Mouse (Mus musculus) kidney, postnatal 14 days (tissue): ENCODE measurements around the gene Txn2.

Source experiments
- DNase-seq: peaks from one replicate; pipeline ENCODE4 v3.0.0; 2022; ENCODE audit warnings: mixed read lengths

The Txn2 gene

DNA sequence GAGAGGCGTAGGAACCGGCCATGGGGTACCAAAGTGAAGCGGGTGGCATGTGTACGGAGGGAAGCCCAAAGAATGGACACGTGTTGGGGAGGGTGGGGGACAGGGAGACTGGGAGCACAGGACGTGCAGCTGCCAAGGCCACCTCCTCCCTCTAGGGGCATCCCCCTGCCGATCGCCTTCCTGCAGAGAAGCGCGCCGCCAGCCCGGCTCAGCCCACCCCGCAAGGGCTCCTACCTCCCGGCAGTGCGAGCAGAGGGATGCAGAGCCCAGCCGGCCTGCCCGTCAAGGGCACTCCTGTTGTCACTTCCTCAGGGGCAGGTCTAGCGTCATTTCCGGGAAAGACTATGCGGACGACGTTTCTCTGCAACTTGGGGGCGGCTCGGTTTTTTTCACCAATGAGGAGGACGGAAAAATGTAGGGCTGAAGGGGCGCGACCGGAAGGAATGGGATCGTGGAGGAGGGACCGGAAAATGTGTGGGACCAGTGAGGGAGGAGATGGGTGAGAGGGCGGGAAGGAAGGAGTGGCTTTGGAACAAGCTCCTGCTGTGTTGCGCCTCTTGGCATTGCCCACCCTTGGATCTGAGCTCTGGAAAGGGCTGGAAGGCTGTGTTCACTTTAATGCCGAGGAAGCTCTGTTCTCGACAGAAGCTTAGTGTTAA, at the start of gene Txn2:
TSS of gene Txn2 (minus strand) at position 334 of the 659 bp plus-strand sequence.
- DNase-seq = peak; percentile 97

DNA sequence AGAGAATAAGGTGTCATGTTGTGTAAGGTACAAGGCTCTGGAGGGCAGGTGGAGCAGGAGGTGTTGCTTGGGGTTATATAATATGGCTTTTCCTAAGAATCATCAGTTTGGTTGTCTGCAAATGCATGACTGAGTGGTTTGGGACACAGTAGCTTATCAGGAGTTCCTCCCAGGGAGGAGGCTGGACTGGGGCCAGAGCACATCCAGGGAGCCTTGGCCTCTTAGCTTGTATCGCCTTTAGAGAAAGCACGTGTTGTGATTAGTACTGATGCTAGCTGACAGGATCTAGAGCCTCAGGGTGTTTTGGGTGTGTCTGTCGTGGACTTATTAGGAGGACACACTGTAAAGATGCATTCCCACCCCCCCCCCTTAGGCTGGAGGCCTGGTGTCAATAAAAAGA, 48.9 kb upstream of the Txn2 start:
- no peak for DNase-seq

GRCm38 (mm10) chr15:77974165-77974841, 45.5 kb upstream of the Txn2 start:
- DNase-seq = no peak

DNA sequence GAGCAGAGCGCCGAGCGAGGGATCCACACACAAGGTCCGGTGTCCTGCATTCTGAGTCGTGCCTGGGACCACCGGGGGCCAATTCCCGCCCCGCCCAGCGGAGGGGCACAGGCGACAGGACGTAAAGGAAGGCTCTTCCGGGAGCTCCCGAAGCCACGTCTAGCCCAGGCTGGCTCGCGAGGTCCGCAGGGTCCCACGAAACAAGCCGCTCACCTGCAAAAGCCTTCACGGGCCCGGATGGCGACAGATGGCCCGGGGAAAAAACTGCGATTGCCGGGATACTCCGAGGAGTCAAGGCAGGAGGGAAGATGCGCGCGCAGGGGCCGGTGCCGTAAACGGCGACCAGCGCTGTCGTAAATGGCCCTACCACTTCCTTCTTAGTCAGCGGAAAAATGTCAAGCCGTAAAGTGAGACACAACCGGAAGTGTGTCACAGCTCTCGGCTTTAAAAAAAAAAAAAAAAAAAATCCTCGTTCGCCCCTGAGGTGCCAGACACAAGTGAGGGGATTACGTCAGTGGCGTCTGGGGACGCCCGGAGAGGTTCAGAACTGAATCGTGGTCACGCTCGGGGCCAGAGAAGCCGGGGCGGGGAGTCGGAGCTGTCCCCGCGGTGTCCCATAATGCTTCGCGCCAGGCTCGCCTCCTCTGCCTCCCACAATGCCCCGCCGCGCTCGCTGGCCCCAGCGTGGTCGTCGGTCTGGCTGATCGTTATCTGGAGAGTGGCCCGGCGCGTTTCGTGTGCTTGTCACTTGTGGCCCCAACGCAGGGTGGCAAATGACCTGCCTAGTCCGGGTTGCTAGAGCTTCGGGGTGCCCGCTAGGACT, 41.9 kb upstream of the Txn2 start, which contains the start of gene Eif3d:
TSS of gene Eif3d (minus strand) at position 344 of the 823 bp plus-strand sequence.
- DNase-seq = peak; percentile 99

GRCm38 (mm10) chr15:77969940-77970469, 41.2 kb upstream of the Txn2 start:
- DNase-seq = no peak

- no peak for DNase-seq
Observed at GRCm38 (mm10) chr15:77965117-77965528, 36.3 kb upstream of the Txn2 start.

- DNase-seq = no peak
Observed at GRCm38 (mm10) chr15:77962447-77962846, 33.6 kb upstream of the Txn2 start.

GRCm38 (mm10) chr15:77960693-77961092, 31.9 kb upstream of the Txn2 start:
- DNase-seq = no peak

- no peak for DNase-seq
Observed at GRCm38 (mm10) chr15:77958071-77958470, 29.3 kb upstream of the Txn2 start.

- no peak for DNase-seq
Observed at GRCm38 (mm10) chr15:77957625-77958024, 28.8 kb upstream of the Txn2 start.

DNA sequence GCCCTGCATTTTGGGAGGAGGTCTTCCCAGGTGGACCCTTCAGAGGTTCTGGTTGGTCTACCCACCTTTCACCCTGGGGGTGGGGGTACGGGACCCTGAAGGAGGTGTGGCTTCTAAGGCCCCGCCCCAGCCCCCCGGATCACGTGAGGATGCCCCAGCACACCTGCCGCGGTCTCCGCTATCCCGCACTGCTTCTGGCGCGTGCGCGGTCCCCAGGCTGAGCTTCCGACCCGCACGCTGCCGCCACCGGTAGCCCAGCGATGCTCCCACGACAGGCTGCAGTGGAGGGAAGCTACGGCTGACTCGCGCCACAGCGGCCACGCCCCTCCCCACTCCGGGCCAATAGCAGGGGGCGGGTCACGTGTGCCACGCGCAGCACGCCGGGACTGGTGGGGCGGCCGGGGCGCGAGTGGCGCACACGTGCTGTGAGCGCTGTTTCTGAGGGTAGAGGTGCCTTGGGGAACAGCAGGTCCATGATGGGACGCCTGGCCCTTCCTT, 27.6 kb upstream of the Txn2 start, which contains the start of gene Foxred2:
TSS of gene Foxred2 (minus strand) at position 319 of the 498 bp plus-strand sequence.
- peak; percentile 87 for DNase-seq

DNA sequence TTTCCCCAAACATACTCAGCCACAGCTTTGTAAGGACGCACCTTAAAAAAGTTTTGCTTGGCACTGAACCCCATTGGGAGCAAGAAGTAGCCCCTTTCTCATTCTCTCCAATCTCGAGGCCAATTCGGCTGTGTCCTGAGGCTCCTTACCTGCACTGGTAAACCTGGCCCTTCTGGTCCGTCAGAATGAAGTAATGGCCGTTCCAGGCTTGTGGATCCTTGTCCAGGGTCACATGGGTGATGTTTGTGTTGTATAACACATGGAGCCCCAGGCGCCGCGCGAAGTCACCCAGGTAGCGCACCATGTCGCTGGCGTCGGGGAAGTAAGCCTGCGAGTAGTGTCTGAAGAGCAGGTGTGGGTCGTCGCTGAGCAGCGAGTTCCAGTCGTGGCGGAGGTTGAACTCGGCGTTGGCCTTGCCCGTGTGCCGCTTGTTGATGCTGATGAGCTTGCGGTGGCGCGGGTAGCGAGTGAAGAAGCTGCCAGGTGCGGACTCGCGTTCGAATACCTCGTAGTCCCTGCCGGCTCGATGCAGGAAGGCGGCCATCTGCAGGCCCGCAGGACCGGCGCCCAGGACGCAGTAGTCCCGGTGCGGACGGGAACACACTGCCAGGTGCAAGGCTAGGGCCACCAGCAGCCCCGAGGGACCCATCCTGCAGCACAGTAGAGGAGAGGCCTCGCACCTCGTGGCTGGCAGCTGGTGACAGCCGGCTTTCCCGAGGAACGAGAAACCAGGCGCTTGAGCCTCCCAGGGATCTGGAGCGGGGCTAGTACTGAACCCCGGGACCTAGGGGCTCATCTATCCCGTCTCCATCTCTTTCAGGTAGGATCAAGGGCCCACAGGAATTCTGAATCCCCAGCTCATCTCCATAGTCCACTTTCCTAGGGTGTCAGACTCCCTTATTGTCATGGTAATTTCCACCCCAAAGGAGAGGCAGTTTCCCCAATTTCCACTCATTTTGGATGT, 26.9 kb upstream of the Txn2 start:
- DNase-seq = no peak

DNA sequence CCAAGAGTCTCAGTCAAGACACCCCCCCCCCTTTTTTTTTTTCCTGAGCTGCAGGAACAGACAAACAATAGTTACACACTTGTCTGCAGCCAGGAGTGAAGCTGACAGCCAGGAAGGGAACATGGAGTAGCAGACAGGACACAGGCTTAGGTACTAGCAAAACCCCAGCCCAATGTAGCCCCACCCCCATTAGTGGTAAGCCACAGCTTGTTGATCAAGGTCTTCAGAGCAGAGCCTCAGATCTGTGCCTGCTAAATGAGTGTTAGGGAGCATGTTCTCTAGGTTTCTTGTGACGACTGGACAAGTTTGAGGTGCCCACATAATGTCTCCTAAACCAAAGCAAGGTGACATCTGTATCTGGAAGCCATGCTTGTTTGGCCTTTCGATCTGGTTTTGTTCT, 25.6 kb upstream of the Txn2 start:
- no peak for DNase-seq

- DNase-seq = no peak
Observed at GRCm38 (mm10) chr15:77952921-77953320, 24.1 kb upstream of the Txn2 start.

GRCm38 (mm10) chr15:77949061-77949460, 20.3 kb upstream of the Txn2 start:
- peak; percentile 81 for DNase-seq

- DNase-seq = no peak
Observed at GRCm38 (mm10) chr15:77945711-77946110, 16.9 kb upstream of the Txn2 start.

- DNase-seq = no peak
Observed at GRCm38 (mm10) chr15:77941563-77941962, 12.8 kb upstream of the Txn2 start.

GRCm38 (mm10) chr15:77938516-77938915, 9.7 kb upstream of the Txn2 start:
- DNase-seq = no peak

DNA sequence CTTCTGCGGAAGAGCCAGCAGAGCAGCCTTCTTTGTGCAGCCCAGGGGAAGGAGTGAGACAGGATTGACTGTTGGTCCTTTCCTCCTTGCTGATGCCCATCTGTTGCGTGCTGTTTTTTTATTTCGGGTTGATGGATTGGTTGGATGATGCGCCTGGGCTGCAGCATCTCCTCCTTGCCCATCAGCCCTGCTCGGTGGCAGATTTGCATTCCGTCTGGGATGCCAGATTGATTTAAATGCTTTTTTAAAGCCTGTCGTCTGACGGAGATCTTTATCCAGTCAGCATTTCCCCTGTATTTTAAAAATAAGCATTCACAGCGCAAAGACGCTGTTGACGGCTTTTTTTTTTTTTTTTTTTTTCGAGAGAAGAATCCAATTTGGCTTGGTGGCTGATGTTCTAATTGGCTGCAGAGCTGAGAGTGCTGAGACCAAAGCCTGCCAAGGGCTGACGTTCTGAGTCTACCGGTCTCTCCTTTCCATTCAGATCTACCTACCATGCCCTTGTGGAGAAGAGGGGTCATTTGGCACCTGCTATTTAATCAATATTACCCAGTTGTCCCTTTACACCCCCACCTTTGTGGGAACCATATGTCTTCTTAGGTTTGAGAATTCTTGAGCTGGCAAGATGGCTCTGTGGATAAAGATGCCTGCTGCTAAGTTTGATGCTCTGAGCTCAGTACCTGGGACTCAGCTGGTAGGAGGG, 7.0 kb upstream of the Txn2 start:
- DNase-seq = no peak

GRCm38 (mm10) chr15:77934968-77935367, 6.2 kb upstream of the Txn2 start:
- no peak for DNase-seq

DNA sequence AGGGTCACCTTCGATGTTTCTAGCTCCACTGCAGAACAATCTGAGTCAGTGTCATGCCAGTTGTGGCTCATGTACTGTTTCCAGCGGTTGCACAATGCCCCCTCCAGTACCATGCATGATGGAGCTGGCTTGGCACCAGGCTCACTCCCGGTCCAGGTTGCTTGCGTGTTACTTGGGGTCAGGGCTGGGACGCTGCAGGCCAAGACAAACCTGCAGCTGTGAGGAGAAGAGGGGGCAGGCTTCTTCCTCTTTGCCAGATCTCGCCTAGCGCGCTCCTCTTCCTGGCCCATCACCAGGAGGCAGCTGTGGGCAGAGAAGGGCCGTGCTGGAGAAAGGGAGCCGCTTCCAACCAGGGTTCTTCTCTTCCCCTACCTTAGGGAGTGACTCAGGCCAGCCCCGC, 5.5 kb upstream of the Txn2 start:
- DNase-seq = peak; percentile 66
